In the genomic region with DNA sequence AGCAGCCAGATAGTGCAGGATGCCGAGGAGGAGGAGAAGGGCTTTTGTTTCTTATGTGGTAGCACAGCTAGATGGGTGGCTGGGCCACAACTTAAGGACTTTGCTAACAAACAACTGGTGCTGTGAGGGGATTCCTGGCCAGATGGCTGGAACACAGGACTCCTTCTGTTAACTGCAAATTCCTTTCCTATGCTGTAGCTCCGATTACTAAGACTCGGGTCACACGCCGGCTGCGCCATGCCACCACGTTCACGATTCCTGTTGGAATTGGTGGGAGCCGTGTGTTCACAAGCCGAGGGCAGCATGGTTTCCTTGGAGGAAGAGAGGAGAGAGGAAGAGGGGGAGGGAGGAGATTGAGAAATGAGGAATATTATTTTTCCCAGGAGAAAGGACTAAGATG, we compare ENCODE assay signal across 10 mouse cellular contexts.
DNase-seq lines count a peak whose midpoint lies in the region; ATAC-seq lines count a peak whose summit lies in the region.
"Had no signal": no experiment of that assay in that cellular context is flagged by ENCODE, and none has a peak within 500 bp of the region (broad histone marks: within the 10 kb centered on the region; RNA-seq: fewer than 3 reads in every experiment).

No protein-coding gene starts in this region.

- H3K27ac ChIP-seq in lung, embryonic 16.5 days (ENCODE audit: low read length), result no peak overlapping the region
- H3K27ac ChIP-seq in limb, embryonic 15.5 days, result peak overlapping the region; percentile 58

- H3K4me3 ChIP-seq in lung, embryonic 16.5 days (ENCODE audit: low read length), result no peak overlapping the region
- no peak overlapping the region for H3K4me3 ChIP-seq in limb, embryonic 15.5 days

- H3K36me3 ChIP-seq in lung, embryonic 16.5 days (ENCODE audit: control insufficient read depth, insufficient read depth, low read length), result no peaks in the 10 kb centered on the region
- no peaks in the 10 kb centered on the region for H3K36me3 ChIP-seq in limb, embryonic 15.5 days

- ATAC-seq in lung, embryonic 16.5 days (ENCODE audit: low read depth), result peak; percentile 26; the same call in 1 of the 2 replicates
- ATAC-seq in limb, embryonic 15.5 days (ENCODE audit: insufficient number of reproducible peaks, low FRiP score, low TSS enrichment, low read depth), result peak; percentile 61; the same call in 1 of the 2 replicates

- no peak overlapping the region for H3K4me2 ChIP-seq in lung, embryonic 16.5 days (ENCODE audit: low read depth, low read length)
- peak overlapping the region; percentile 12; the same call in 1 of the 2 replicates for H3K4me2 ChIP-seq in limb, embryonic 15.5 days

- no peaks in the 10 kb centered on the region for H3K27me3 ChIP-seq in lung, embryonic 16.5 days (ENCODE audit: control insufficient read depth, insufficient read depth, low read depth, low read length)
- no peaks in the 10 kb centered on the region for H3K27me3 ChIP-seq in limb, embryonic 15.5 days

- H3K9ac ChIP-seq in lung, embryonic 16.5 days (ENCODE audit: low read length), result no peak overlapping the region
- no peak overlapping the region for H3K9ac ChIP-seq in limb, embryonic 15.5 days

- 57% methylated on average over 10 of the region's 10 CpGs for WGBS in lung, embryonic 16.5 days
- WGBS in limb, embryonic 15.5 days, result 44% methylated on average over 10 of the region's 10 CpGs

- H3K9me3 ChIP-seq in lung, embryonic 16.5 days (ENCODE audit: control insufficient read depth, low read length), result no peaks in the 10 kb centered on the region
- no peaks in the 10 kb centered on the region for H3K9me3 ChIP-seq in limb, embryonic 15.5 days

- H3K4me1 ChIP-seq in lung, embryonic 16.5 days (replicated peaks; ENCODE audit: control insufficient read depth, insufficient read depth, low read length), result peaks cover 3% of the 10 kb centered on the region; the same call in 1 of the 2 replicates
- peaks cover 16% of the 10 kb centered on the region for H3K4me1 ChIP-seq in limb, embryonic 15.5 days

- DNase-seq in embryo, embryonic 10 days (ENCODE audit: low spot score), result peak; percentile 28
- no peak for DNase-seq in embryo, embryonic 9.5 days (ENCODE audit: extremely low spot score)
- no peak for DNase-seq in lung, postnatal 10 days
- peak; percentile 42 for DNase-seq in forelimb bud, embryonic 11.5 days (ENCODE audit: low read depth, low spot score)
- DNase-seq in layer of hippocampus, adult 9-11 months, result no peak
- DNase-seq in kidney, adult 11 months, result no peak
- DNase-seq: layer of hippocampus, postnatal 36 days; lung, postnatal 4 days had no signal

Comparison
In these comparisons a context has a peak if more than half of its experiments do, and no peak if none do; other contexts are left out.
1. DNase-seq: peak in embryo, embryonic 10 days (single experiment) and forelimb bud, embryonic 11.5 days (single experiment); none in embryo, embryonic 9.5 days (single experiment), lung, postnatal 10 days (single experiment), layer of hippocampus, adult 9-11 months (single experiment) and kidney, adult 11 months (single experiment).